Mouse (Mus musculus): ENCODE data around the gene 2310061I04Rik.
A peak's percentile ranks its signal among the peaks of the same experiment; 100 is the strongest.

2310061I04Rik gene

GRCm38 (mm10) chr17:35869346-35870067, 27.7 kb downstream of the 2310061I04Rik start:
- no peak for DNase-seq (ENCODE audit: low spot score)

GRCm38 (mm10) chr17:35868961-35869345, 28.3 kb downstream of the 2310061I04Rik start:
- no peak for DNase-seq (ENCODE audit: low spot score)

- DNase-seq (ENCODE audit: low spot score): no peak
These were observed 28.9 kb downstream of the 2310061I04Rik start for GRCm38 (mm10) chr17:35868165-35868820.

GRCm38 (mm10) chr17:35866911-35867890, 30.0 kb downstream of the 2310061I04Rik start:
- no peak for DNase-seq (ENCODE audit: low spot score)

GRCm38 (mm10) chr17:35866281-35866831, 30.9 kb downstream of the 2310061I04Rik start:
- no peak for DNase-seq (ENCODE audit: low spot score)

GRCm38 (mm10) chr17:35865481-35866280, 31.6 kb downstream of the 2310061I04Rik start, which contains the start of gene Ppp1r18:
Gene Ppp1r18 (plus strand): TSS chr17:35865593.
- no peak for DNase-seq (ENCODE audit: low spot score)

- no peak for DNase-seq (ENCODE audit: low spot score)
These were observed 32.3 kb downstream of the 2310061I04Rik start for GRCm38 (mm10) chr17:35864832-35865353.

- peak; percentile 85 for DNase-seq (ENCODE audit: low spot score)
These were observed 35.9 kb downstream of the 2310061I04Rik start, which contains the start of gene Nrm for GRCm38 (mm10) chr17:35861198-35861857. Gene Nrm (plus strand): TSS chr17:35861318.

- no peak for DNase-seq (ENCODE audit: low spot score)
These were observed 36.4 kb downstream of the 2310061I04Rik start for GRCm38 (mm10) chr17:35860831-35861197.

- no peak for DNase-seq (ENCODE audit: low spot score)
These were observed 37.4 kb downstream of the 2310061I04Rik start for GRCm38 (mm10) chr17:35859835-35860234.

GRCm38 (mm10) chr17:35859371-35859770, 37.9 kb downstream of the 2310061I04Rik start:
- DNase-seq (ENCODE audit: low spot score): no peak

GRCm38 (mm10) chr17:35850974-35851373, 46.3 kb downstream of the 2310061I04Rik start:
- no peak for DNase-seq (ENCODE audit: low spot score)

- no peak for DNase-seq (ENCODE audit: low spot score)
These were observed 49.1 kb downstream of the 2310061I04Rik start for GRCm38 (mm10) chr17:35848112-35848511.

GRCm38 (mm10) chr17:35843514-35843913, 53.7 kb downstream of the 2310061I04Rik start:
- no peak for DNase-seq (ENCODE audit: low spot score)

All from layer of hippocampus, adult 11-12 months (tissue).